Mouse (Mus musculus): ENCODE results near the gene Ethe1. TPM values are rescaled to one million over a fixed set of nuclear protein-coding genes. Genes with fewer than 3 reads are reported as not detected.
"Not testable (repeated sequence)": the region's sequence is repeated elsewhere in the genome, so short reads cannot be mapped to it uniquely, and the experiment has no call there.

Gene Ethe1
- polyA plus RNA-seq, 1 experiment from 2014 or later, result 24.1 TPM

GRCm38 (mm10) chr7:24606046-24606445 lies 18.7 kb downstream of the Ethe1 start:
- Histone ChIP-seq H3K9me3 (replicated peaks) (0 out of 2 replicates have a peak, but pooled peaks cover 4% of the 10 kb centered on the region), H3K4me1 (peaks cover 14% of the 10 kb centered on the region), H3K27me3 (ENCODE audit: low read depth, poor library complexity, severe bottlenecking) (peaks cover 32% of the 10 kb centered on the region), H3K4me3 (no peak overlapping the region), H3K36me3 (peaks cover 6% of the 10 kb centered on the region; the same call in 1 of the 2 replicates), H3K27ac (replicated peaks) (no peak overlapping the region)
- no peak for DNase-seq (ENCODE audit: low spot score)
- 81% methylated on average over 7 of the region's 7 CpGs for WGBS

DNA sequence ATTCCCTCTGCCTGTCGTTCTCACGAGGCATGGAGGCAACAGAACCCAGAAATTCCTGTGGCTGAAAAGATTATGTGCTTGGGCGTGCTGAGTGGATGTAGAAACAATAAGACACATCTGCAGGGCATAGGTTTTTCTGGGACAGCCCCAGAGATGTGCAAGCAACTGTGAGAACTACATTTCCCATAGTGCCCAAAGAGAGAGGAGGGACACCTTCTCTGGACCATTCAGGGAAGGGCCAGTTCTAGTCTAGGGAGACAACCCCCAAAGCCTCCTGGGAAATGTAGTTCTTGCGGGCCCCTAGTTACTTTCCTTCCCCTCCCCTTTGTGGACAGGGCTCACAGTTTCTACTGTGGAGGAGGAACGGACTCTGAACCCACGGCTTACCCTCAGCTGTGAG lies 20.7 kb downstream of the Ethe1 start:
- H3K36me3 ChIP-seq, result peaks cover 6% of the 10 kb centered on the region; the same call in 1 of the 2 replicates

DNA sequence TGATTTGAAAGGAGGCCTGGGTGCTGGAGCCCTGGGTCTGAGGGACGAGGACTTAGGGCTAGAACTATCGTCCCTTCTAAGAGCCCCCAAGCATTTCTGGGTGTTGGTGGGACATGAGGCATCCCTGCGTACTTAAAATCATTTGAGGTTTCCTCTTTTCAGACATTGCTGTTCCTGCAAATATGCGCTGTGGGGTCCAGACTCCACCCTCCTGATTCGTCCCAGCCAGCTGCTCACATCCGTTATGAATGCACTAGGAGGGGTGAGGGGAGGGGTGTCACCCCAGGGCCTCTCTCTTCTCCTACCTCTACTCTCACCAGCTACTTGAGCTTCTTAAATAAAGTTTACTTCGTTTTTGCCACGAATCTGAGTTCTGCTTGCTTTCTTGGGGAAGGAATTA lies 21.2 kb downstream of the Ethe1 start:
- peaks cover 57% of the 10 kb centered on the region for H3K27me3 ChIP-seq (ENCODE audit: low read depth, poor library complexity, severe bottlenecking)
- no peak for DNase-seq (ENCODE audit: low spot score)
- no peak overlapping the region for H3K27ac ChIP-seq (replicated peaks)
- H3K4me3 ChIP-seq, result no peak overlapping the region
- WGBS, result 72% methylated on average over 8 of the region's 8 CpGs
- H3K36me3 ChIP-seq, result peaks cover 6% of the 10 kb centered on the region; the same call in 1 of the 2 replicates
- H3K4me1 ChIP-seq, result peaks cover 30% of the 10 kb centered on the region
- H3K9me3 ChIP-seq (replicated peaks), result 0 out of 2 replicates have a peak, but pooled peaks cover 4% of the 10 kb centered on the region

More for the DNA sequence above, 20.7 kb downstream of the Ethe1 start:
- WGBS, result 51% methylated on average over 6 of the region's 6 CpGs
- Histone ChIP-seq H3K4me3 (no peak overlapping the region), H3K4me1 (peaks cover 27% of the 10 kb centered on the region), H3K27me3 (ENCODE audit: low read depth, poor library complexity, severe bottlenecking) (peaks cover 52% of the 10 kb centered on the region), H3K27ac (replicated peaks) (no peak overlapping the region), H3K9me3 (replicated peaks) (0 out of 2 replicates have a peak, but pooled peaks cover 4% of the 10 kb centered on the region)
- DNase-seq (ENCODE audit: low spot score), result no peak

- Histone ChIP-seq H3K4me3 (peak within 1 kb of the TSS; percentile 54), H3K4me1 (peaks cover 30% of the 10 kb centered on the region)
- 3% methylated on average over 25 of the region's 27 CpGs for WGBS
These were observed 23.0 kb downstream of the Ethe1 start, which contains the start of gene Phldb3 for GRCm38 (mm10) chr7:24610144-24610878. Phldb3 (plus strand) TSS chr7:24610763.

DNA sequence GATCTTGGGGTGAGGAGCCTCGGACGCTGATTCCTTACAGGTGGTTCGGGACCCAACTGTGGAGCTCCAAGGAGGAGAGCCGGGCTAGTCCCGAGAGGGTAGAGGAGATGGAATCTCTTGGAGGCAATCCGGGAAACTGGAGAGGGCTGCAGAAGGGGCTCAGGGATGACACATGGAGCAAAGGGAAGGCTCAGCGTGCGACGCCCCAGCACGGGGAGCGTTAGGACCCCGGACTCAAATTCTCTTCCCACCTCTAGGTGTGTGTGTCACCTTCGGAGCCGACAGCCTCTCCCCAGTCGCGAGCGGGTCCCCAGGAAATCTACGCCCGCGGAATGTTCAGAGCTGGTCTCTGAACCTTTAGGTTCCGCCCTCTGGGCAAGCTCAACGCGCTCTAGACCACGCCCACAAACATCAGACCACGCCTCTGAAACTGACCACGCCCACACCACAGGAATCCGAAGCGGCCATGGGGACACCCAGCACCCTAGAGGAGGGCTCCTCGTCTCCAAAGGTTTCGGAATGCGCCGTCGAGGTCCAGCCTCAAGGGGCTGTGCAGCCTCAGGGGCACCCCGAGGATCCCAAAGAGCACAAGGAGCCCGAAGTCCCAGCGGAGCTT lies 23.6 kb downstream of the Ethe1 start:
- Histone ChIP-seq H3K4me3 (peak overlapping the region; percentile 54), H3K27me3 (ENCODE audit: low read depth, poor library complexity, severe bottlenecking) (peaks cover 75% of the 10 kb centered on the region), H3K4me1 (peaks cover 30% of the 10 kb centered on the region), H3K27ac (replicated peaks) (peak overlapping the region; percentile 23; the same call in 1 of the 2 replicates), H3K36me3 (peaks cover 6% of the 10 kb centered on the region; the same call in 1 of the 2 replicates), H3K9me3 (replicated peaks) (0 out of 2 replicates have a peak, but pooled peaks cover 4% of the 10 kb centered on the region)
- DNase-seq (ENCODE audit: low spot score), result peak; percentile 80
- WGBS, result under 1% methylated on average over 36 of the region's 36 CpGs

More at GRCm38 (mm10) chr7:24610144-24610878, 23.0 kb downstream of the Ethe1 start, which contains the start of gene Phldb3:
- Histone ChIP-seq H3K27ac (replicated peaks) (peak within 1 kb of the TSS; percentile 23; the same call in 1 of the 2 replicates), H3K36me3 (peaks cover 6% of the 10 kb centered on the region; the same call in 1 of the 2 replicates), H3K9me3 (replicated peaks) (0 out of 2 replicates have a peak, but pooled peaks cover 4% of the 10 kb centered on the region), H3K27me3 (ENCODE audit: low read depth, poor library complexity, severe bottlenecking) (peaks cover 74% of the 10 kb centered on the region)
- no peak for DNase-seq (ENCODE audit: low spot score)

DNA sequence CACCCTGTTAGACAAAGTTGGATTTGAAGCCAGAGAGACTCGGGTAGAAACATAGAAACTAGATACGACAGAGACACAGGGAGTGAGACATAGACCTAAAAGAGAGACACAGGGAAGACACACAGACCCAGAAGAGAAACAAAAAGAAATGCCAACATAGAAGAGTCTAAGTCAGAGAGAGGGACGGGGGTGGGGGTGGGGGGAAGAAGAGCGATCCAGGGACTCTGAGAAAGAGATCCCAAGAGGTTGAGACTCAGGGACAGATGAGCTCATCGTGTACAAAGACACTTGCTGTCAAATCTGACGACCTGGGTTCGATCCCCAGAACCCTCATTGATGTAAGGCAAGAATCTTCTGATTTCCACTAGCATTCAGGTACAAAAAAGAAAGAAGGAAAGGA lies 24.4 kb downstream of the Ethe1 start:
- DNase-seq (ENCODE audit: low spot score), result no peak
- peaks cover 75% of the 10 kb centered on the region for H3K27me3 ChIP-seq (ENCODE audit: low read depth, poor library complexity, severe bottlenecking)
- H3K4me1 ChIP-seq, result peaks cover 30% of the 10 kb centered on the region
- H3K36me3 ChIP-seq, result peaks cover 6% of the 10 kb centered on the region; the same call in 1 of the 2 replicates
- peak overlapping the region; percentile 54 for H3K4me3 ChIP-seq
- no peak overlapping the region for H3K27ac ChIP-seq (replicated peaks)
- 12% methylated on average over 7 of the region's 7 CpGs for WGBS
- H3K9me3 ChIP-seq (replicated peaks), result 0 out of 2 replicates have a peak, but pooled peaks cover 4% of the 10 kb centered on the region

DNA sequence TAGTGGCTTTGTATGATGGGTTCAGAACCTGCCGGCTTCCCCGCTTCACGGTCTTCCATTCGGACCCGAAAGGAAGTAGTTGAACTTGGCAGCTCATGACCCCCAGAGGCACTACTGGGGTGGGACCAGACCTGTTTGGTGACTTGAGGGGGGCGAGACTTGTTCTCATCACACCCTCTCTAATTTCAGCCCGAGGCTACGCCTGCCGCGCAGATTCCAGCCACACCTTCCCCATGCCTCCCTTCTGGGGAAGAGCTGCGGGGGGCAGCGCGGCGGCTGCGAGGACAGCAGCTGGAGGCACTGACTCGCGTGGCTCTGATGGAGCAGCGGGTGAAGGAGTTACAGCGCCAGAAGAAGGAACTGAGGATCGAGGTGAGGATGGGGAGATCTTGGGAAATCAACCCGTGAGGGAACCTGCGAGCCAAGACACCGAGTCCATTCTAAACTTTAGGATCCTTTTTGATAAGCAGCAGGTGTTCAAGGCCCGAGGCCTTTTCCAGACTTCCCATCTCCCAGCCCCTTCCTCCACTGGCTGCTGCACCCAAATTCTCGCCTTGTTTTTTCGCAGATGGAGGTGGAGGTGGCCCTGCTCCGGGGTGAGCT lies 25.1 kb downstream of the Ethe1 start:
- WGBS, result 4% methylated on average over 27 of the region's 27 CpGs

GRCm38 (mm10) chr7:24614816-24615215 lies 27.5 kb downstream of the Ethe1 start:
- DNase-seq (ENCODE audit: low spot score), result no peak
- 85% methylated on average over 13 of the region's 13 CpGs for WGBS
- Histone ChIP-seq H3K4me1 (peaks cover 30% of the 10 kb centered on the region), H3K36me3 (no peaks in the 10 kb centered on the region), H3K4me3 (no peak overlapping the region), H3K27me3 (ENCODE audit: low read depth, poor library complexity, severe bottlenecking) (peaks cover 67% of the 10 kb centered on the region), H3K9me3 (replicated peaks) (no peaks in the 10 kb centered on the region; the same call in 1 of the 2 replicates), H3K27ac (replicated peaks) (no peak overlapping the region)

More for the DNA sequence above, 25.1 kb downstream of the Ethe1 start:
- peak overlapping the region; percentile 38 for H3K4me3 ChIP-seq
- peaks cover 71% of the 10 kb centered on the region for H3K27me3 ChIP-seq (ENCODE audit: low read depth, poor library complexity, severe bottlenecking)
- DNase-seq (ENCODE audit: low spot score), result peak; percentile 37
- H3K4me1 ChIP-seq, result peaks cover 30% of the 10 kb centered on the region
- H3K9me3 ChIP-seq (replicated peaks), result 0 out of 2 replicates have a peak, but pooled peaks cover 4% of the 10 kb centered on the region
- no peak overlapping the region for H3K27ac ChIP-seq (replicated peaks)
- H3K36me3 ChIP-seq, result peaks cover 6% of the 10 kb centered on the region; the same call in 1 of the 2 replicates

- Histone ChIP-seq H3K27me3 (ENCODE audit: low read depth, poor library complexity, severe bottlenecking) (peaks cover 37% of the 10 kb centered on the region), H3K9me3 (replicated peaks) (peaks cover 8% of the 10 kb centered on the region), H3K27ac (replicated peaks) (no peak overlapping the region), H3K36me3 (no peaks in the 10 kb centered on the region), H3K4me3 (no peak overlapping the region), H3K4me1 (peaks cover 6% of the 10 kb centered on the region)
- no peak for DNase-seq (ENCODE audit: low spot score)
- 83% methylated on average over 8 of the region's 8 CpGs for WGBS
These were observed 30.4 kb downstream of the Ethe1 start for GRCm38 (mm10) chr7:24617763-24618162.

GRCm38 (mm10) chr7:24618374-24618773 lies 31.0 kb downstream of the Ethe1 start:
- H3K36me3 ChIP-seq; DNase-seq (ENCODE audit: low spot score); H3K9me3 ChIP-seq (replicated peaks); H3K27ac ChIP-seq (replicated peaks); H3K4me3 ChIP-seq; H3K4me1 ChIP-seq: not testable (repeated sequence)
- H3K27me3 ChIP-seq (ENCODE audit: low read depth, poor library complexity, severe bottlenecking), result peaks cover 31% of the 10 kb centered on the region
- WGBS, result 89% methylated on average over 8 of the region's 8 CpGs

GRCm38 (mm10) chr7:24619671-24620397 lies 32.5 kb downstream of the Ethe1 start:
- peaks cover 17% of the 10 kb centered on the region for H3K27me3 ChIP-seq (ENCODE audit: low read depth, poor library complexity, severe bottlenecking)
- peaks cover 8% of the 10 kb centered on the region for H3K9me3 ChIP-seq (replicated peaks)
- H3K36me3 ChIP-seq, result no peaks in the 10 kb centered on the region
- H3K4me3 ChIP-seq, result no peak overlapping the region
- DNase-seq (ENCODE audit: low spot score), result no peak
- no peak overlapping the region for H3K27ac ChIP-seq (replicated peaks)
- WGBS, result 54% methylated on average over 13 of the region's 13 CpGs
- no peaks in the 10 kb centered on the region for H3K4me1 ChIP-seq

GRCm38 (mm10) chr7:24621193-24621592 lies 33.9 kb downstream of the Ethe1 start:
- WGBS, result 84% methylated on average over 3 of the region's 3 CpGs
- no peak for DNase-seq (ENCODE audit: low spot score)
- Histone ChIP-seq H3K36me3 (no peaks in the 10 kb centered on the region), H3K9me3 (replicated peaks) (peaks cover 8% of the 10 kb centered on the region), H3K27ac (replicated peaks) (no peak overlapping the region), H3K27me3 (ENCODE audit: low read depth, poor library complexity, severe bottlenecking) (peaks cover 19% of the 10 kb centered on the region), H3K4me1 (peaks cover 3% of the 10 kb centered on the region; the same call in 1 of the 2 replicates), H3K4me3 (no peak overlapping the region)

Measured in midbrain, embryonic 10.5 days (tissue).